Mouse (Mus musculus) thymus, adult 2 months (tissue): ENCODE results near the gene Agmat. TPM values are rescaled to one million over a fixed set of nuclear protein-coding genes. Genes with fewer than 3 reads are reported as not detected.
"Not testable (repeated sequence)": the region's sequence is repeated elsewhere in the genome, so short reads cannot be mapped to it uniquely, and the experiment has no call there.

Source experiments
- DNase-seq: peaks from one replicate; pipeline ENCODE4 v3.0.0; 2021
- H3K27ac ChIP-seq: fragments of 200-500 bp; 2 replicates; pipeline ENCODE4 v1.5.1; 2012; ENCODE audit warnings: low read length, control low read depth; ENCODE audit not compliant: control insufficient read depth, insufficient read depth
- H3K27me3 ChIP-seq: fragments of 200-500 bp; 2 replicates; pipeline ENCODE4 v1.6.1; 2012; ENCODE audit warnings: mild to moderate bottlenecking, low read length, moderate library complexity, mixed read lengths; ENCODE audit not compliant: control insufficient read depth, insufficient read depth
- H3K36me3 ChIP-seq: fragments of 200-500 bp; 2 replicates; pipeline ENCODE4 v1.6.1; 2012; ENCODE audit warnings: mild to moderate bottlenecking, low read length, moderate library complexity; ENCODE audit not compliant: control insufficient read depth, insufficient read depth
- H3K4me1 ChIP-seq: fragments of 200-500 bp; replicated peaks from 2 replicates; pipeline ENCODE4 v1.6.1; 2012; ENCODE audit warnings: low read length; ENCODE audit not compliant: control insufficient read depth, insufficient read depth
- H3K4me3 ChIP-seq: fragments of 200-500 bp; 2 replicates; pipeline ENCODE4 v1.5.1; 2012; ENCODE audit warnings: mild to moderate bottlenecking, low read length, control low read depth, moderate library complexity; ENCODE audit not compliant: control insufficient read depth, insufficient read depth
- CTCF ChIP-seq: fragments of 200-500 bp; IDR thresholded peaks from 2 replicates; pipeline ENCODE4 v1.5.1; 2012; ENCODE audit warnings: mild to moderate bottlenecking, control low read depth, low read length, moderate library complexity, borderline replicate concordance; ENCODE audit not compliant: control insufficient read depth, poor library complexity, insufficient read depth; ENCODE audit errors: extremely low read depth
- POLR2A ChIP-seq: fragments of 200-500 bp; IDR thresholded peaks from 2 replicates; pipeline ENCODE4 v1.6.1; 2012; ENCODE audit warnings: mild to moderate bottlenecking, low read length, control low read depth, moderate library complexity; ENCODE audit not compliant: control insufficient read depth, poor library complexity, insufficient read depth; ENCODE audit errors: extremely low read depth
- WGBS: fragments of 180-500 bp; shearing (Covaris S2); methylation state at CpG from one replicate; pipeline ENCODE4 v1.1.7; 2018; 5-methylcytosine and 5-hydroxymethylcytosine counted together
- polyA plus RNA-seq: library from polyadenylated mRNA; depleted of rRNA; stranded (reverse); fragments of >200 nt; gene quantifications from 2 replicates; pipeline ENCODE4 v1.2.3, GENCODE M21; 2012

Gene Agmat
- polyA plus RNA-seq, 1 experiment, result 0.18 TPM

DNA sequence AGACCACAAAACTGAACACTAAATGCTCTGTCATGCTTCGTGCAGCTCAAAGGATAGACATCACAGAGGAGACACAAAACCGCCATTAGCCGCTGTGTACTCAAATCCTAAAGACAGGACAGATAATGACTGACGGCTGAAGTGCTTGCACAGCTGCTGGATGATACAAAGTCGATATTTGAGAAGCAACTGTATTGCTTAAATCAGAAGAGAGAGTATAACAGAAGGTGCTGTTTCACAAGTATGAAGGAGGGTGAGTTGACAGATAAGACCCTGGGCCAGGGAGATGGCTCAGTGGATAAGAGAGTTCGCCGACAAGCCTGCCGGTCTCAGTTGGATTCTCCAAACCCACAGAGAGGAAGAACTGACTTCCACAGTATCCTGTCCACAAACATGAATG lies 25.4 kb downstream of the Agmat start:
- DNase-seq, result no peak
- H3K4me3 ChIP-seq, result no peak overlapping the region
- H3K4me1 ChIP-seq, result no peaks in the 10 kb centered on the region
- H3K36me3 ChIP-seq, result peaks cover 66% of the 10 kb centered on the region
- no peaks in the 10 kb centered on the region for H3K27me3 ChIP-seq
- 65% methylated on average over 8 of the region's 8 CpGs for WGBS
- H3K27ac ChIP-seq, result no peak overlapping the region
- TF ChIP-seq POLR2A, result no peak
- TF ChIP-seq CTCF, result no peak

GRCm38 (mm10) chr4:141773019-141773418 lies 26.5 kb downstream of the Agmat start:
- H3K36me3 ChIP-seq, result peaks cover 66% of the 10 kb centered on the region
- not testable (repeated sequence) for H3K27ac ChIP-seq, DNase-seq, H3K27me3 ChIP-seq, H3K4me3 ChIP-seq, H3K4me1 ChIP-seq
- WGBS, result 87% methylated on average over 4 of the region's 4 CpGs

GRCm38 (mm10) chr4:141779828-141780227 lies 33.4 kb downstream of the Agmat start:
- 97% methylated on average over 8 of the region's 8 CpGs for WGBS
- H3K4me3 ChIP-seq, result no peak overlapping the region
- TF ChIP-seq POLR2A (no peak), CTCF (no peak)
- no peaks in the 10 kb centered on the region for H3K4me1 ChIP-seq
- no peak overlapping the region for H3K27ac ChIP-seq
- no peak for DNase-seq
- H3K36me3 ChIP-seq, result peaks cover 34% of the 10 kb centered on the region
- H3K27me3 ChIP-seq, result no peaks in the 10 kb centered on the region

DNA sequence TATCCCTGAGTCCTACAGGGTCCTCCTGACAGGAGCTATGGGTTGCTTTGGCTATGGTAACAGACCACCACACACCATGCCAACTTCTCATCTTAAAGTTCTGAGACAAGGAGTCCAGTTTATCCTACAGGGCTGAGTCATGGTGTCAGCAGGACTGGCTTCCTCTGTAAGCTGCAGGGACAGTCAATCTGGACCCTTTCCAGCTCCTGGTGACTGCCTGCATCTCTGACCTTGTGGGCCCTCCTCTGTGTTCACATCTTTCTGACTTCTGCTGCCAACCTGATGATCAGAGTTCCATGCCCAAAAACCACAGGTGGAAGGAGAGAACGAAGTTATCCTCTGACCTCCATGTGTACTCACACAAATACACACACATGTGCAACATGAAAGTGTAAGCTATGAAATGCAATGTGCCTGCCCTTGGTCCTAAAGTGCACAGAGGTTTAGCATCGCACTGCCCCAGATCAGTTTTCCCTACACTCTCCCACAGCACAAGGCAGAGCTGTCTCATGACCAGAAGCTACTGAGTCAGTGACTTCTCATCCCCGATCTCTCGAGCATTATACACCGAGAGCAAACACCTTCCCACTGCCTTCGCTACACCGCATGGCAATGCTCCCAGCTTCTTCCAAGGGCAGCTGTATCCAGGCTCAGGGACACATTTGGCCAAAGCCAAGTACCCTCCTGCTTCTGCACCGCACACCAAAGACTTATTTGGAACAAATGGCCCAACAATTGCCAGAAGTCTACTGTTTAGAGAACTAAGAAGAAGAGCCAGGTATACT lies 34.9 kb downstream of the Agmat start:
- no peak overlapping the region for H3K4me3 ChIP-seq
- WGBS, result 97% methylated on average over 8 of the region's 8 CpGs
- TF ChIP-seq CTCF (no peak), POLR2A (no peak)
- no peak overlapping the region for H3K27ac ChIP-seq
- DNase-seq, result no peak
- no peaks in the 10 kb centered on the region for H3K4me1 ChIP-seq
- H3K27me3 ChIP-seq, result no peaks in the 10 kb centered on the region
- peaks cover 23% of the 10 kb centered on the region for H3K36me3 ChIP-seq

- Histone ChIP-seq H3K4me3 (no peak overlapping the region), H3K36me3 (peaks cover 19% of the 10 kb centered on the region), H3K4me1 (peaks cover under 1% of the 10 kb centered on the region), H3K27me3 (no peaks in the 10 kb centered on the region), H3K27ac (no peak overlapping the region)
- 89% methylated on average over 5 of the region's 5 CpGs for WGBS
- DNase-seq, result no peak
- TF ChIP-seq POLR2A, result no peak
- TF ChIP-seq CTCF, result no peak
Observed at GRCm38 (mm10) chr4:141784835-141785234, 38.4 kb downstream of the Agmat start.

DNA sequence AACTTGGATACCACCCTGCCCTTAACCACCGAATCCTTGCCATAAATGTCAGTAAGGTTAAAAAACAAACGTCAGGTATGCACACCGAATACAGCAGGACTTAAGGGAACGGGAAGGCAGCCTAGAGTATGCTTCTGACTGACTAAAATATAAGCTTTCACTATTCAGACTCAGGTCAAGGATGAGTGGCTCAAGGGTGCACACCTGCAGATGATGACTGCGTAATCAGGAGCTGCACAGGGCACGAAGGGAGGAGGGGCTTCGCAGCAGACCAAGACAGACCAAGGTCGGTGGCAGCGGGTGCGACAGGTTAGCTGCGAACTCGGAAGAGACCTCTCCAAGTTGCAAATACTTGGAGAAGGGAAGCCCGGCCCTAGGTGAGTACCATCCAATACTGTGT lies 39.7 kb downstream of the Agmat start:
- Histone ChIP-seq H3K27me3 (no peaks in the 10 kb centered on the region), H3K4me1 (peaks cover 6% of the 10 kb centered on the region), H3K27ac (no peak overlapping the region), H3K4me3 (no peak overlapping the region), H3K36me3 (peaks cover 19% of the 10 kb centered on the region)
- 96% methylated on average over 13 of the region's 13 CpGs for WGBS
- no peak for DNase-seq
- no peak for TF ChIP-seq POLR2A
- no peak for TF ChIP-seq CTCF

DNA sequence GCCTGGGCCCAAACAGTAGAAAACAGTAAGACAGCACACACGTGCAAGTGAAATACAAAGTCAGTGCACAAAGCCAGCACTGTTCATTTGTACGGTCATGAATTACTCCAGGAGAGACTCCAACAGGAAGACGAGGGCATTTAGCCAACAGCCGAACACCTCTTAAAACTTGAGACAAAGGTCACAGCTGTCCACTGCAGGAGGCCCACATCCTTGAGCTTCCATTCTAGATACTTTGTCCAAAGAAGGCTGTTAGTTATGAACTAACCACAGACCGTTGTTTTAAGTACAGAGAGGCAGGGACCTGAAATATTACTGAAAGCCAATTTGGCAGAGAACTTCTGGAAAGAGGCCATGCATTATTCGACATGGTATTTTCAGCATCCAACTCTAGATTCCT lies 40.6 kb downstream of the Agmat start:
- 90% methylated on average over 6 of the region's 6 CpGs for WGBS
- TF ChIP-seq POLR2A, result no peak
- TF ChIP-seq CTCF, result no peak
- no peaks in the 10 kb centered on the region for H3K27me3 ChIP-seq
- H3K4me1 ChIP-seq, result peaks cover 7% of the 10 kb centered on the region
- peaks cover 19% of the 10 kb centered on the region for H3K36me3 ChIP-seq
- no peak for DNase-seq
- H3K4me3 ChIP-seq, result no peak overlapping the region
- no peak overlapping the region for H3K27ac ChIP-seq
